Mouse (Mus musculus) kidney, adult 2 months (tissue): ENCODE measurements around the gene Cep170b. TPM values are rescaled to one million over a fixed set of nuclear protein-coding genes. Genes with fewer than 3 reads are reported as not detected.

Experiments used
- DNase-seq: peaks from one replicate; pipeline ENCODE4 v3.0.0; 2021
- H3K27ac ChIP-seq: fragments of 200-500 bp; 2 replicates; pipeline ENCODE4 v1.5.1; 2012; ENCODE audit warnings: low read depth, low read length, control low read depth, inconsistent platforms; ENCODE audit not compliant: insufficient read depth
- H3K27me3 ChIP-seq: fragments of 200-500 bp; replicated peaks from 2 replicates; pipeline ENCODE4 v1.6.1; 2012; ENCODE audit warnings: mild to moderate bottlenecking, moderate library complexity, low read length, inconsistent platforms; ENCODE audit not compliant: control insufficient read depth, insufficient read depth
- H3K36me3 ChIP-seq: fragments of 200-500 bp; 2 replicates; pipeline ENCODE4 v1.6.1; 2012; ENCODE audit warnings: mild to moderate bottlenecking, moderate library complexity, low read length, inconsistent platforms; ENCODE audit not compliant: control insufficient read depth, insufficient read depth
- H3K4me1 ChIP-seq: fragments of 200-500 bp; 2 replicates; pipeline ENCODE4 v1.6.1; 2011; ENCODE audit warnings: low read length; ENCODE audit not compliant: control insufficient read depth, insufficient read depth
- H3K4me3 ChIP-seq: fragments of 200-500 bp; 2 replicates; pipeline ENCODE4 v1.5.1; 2011; ENCODE audit warnings: mild to moderate bottlenecking, low read depth, low read length, control low read depth; ENCODE audit not compliant: insufficient read depth
- CTCF ChIP-seq: fragments of 200-500 bp; conservative IDR thresholded peaks from 2 replicates; pipeline ENCODE4 v1.5.1; 2011; ENCODE audit warnings: low read depth, mild to moderate bottlenecking, control low read depth, low read length, moderate library complexity, mixed read lengths; ENCODE audit not compliant: insufficient read depth, insufficient read length
- POLR2A ChIP-seq: fragments of 200-500 bp; IDR thresholded peaks from one replicate; pipeline ENCODE4 v1.6.1; 2011; ENCODE audit warnings: low read depth, low read length, control low read depth
- WGBS: fragments of 180-500 bp; shearing (Covaris S2); methylation state at CpG from one replicate; pipeline ENCODE4 v1.1.7; 2018; 5-methylcytosine and 5-hydroxymethylcytosine counted together
- polyA plus RNA-seq: library from polyadenylated mRNA; depleted of rRNA; stranded (reverse); fragments of >200 nt; gene quantifications from 2 replicates; pipeline ENCODE4 v1.2.3, GENCODE M21; 2012

Gene Cep170b
- polyA plus RNA-seq, 1 experiment = 63.4 TPM

GRCm38 (mm10) chr12:112693185-112694126, 26.8 kb upstream of the Cep170b start:
- no peaks in the 10 kb centered on the region for H3K27me3 ChIP-seq
- peak overlapping the region; percentile 73 for H3K4me3 ChIP-seq
- TF ChIP-seq CTCF (no peak), POLR2A (peak; percentile 96)
- H3K36me3 ChIP-seq = no peaks in the 10 kb centered on the region
- WGBS = 2% methylated on average over 54 of the region's 54 CpGs
- no peaks in the 10 kb centered on the region for H3K4me1 ChIP-seq
- DNase-seq = peak; percentile 96
- peak overlapping the region; percentile 62 for H3K27ac ChIP-seq

- Histone ChIP-seq H3K4me1 (no peaks in the 10 kb centered on the region), H3K4me3 (no peak overlapping the region), H3K27me3 (no peaks in the 10 kb centered on the region), H3K36me3 (no peaks in the 10 kb centered on the region), H3K27ac (no peak overlapping the region)
- DNase-seq = no peak
- 74% methylated on average over 10 of the region's 10 CpGs for WGBS
- TF ChIP-seq POLR2A = no peak
- no peak for TF ChIP-seq CTCF
These were observed 26.2 kb upstream of the Cep170b start for GRCm38 (mm10) chr12:112694127-112694475.

- H3K36me3 ChIP-seq = no peaks in the 10 kb centered on the region
- no peak for TF ChIP-seq POLR2A
- TF ChIP-seq CTCF = no peak
- no peaks in the 10 kb centered on the region for H3K27me3 ChIP-seq
- no peak overlapping the region for H3K4me3 ChIP-seq
- H3K4me1 ChIP-seq = no peaks in the 10 kb centered on the region; the same call in 1 of the 2 replicates
- 76% methylated on average over 3 of the region's 3 CpGs for WGBS
- no peak overlapping the region for H3K27ac ChIP-seq
- no peak for DNase-seq
These were observed 23.3 kb upstream of the Cep170b start for GRCm38 (mm10) chr12:112696806-112697425.

- no peak for TF ChIP-seq CTCF
- no peak for TF ChIP-seq POLR2A
- 4% methylated on average over 15 of the region's 15 CpGs for WGBS
- Histone ChIP-seq H3K27ac (no peak overlapping the region), H3K4me1 (no peaks in the 10 kb centered on the region; the same call in 1 of the 2 replicates), H3K36me3 (no peaks in the 10 kb centered on the region), H3K4me3 (no peak overlapping the region), H3K27me3 (no peaks in the 10 kb centered on the region)
- DNase-seq = no peak
These were observed 19.7 kb upstream of the Cep170b start for GRCm38 (mm10) chr12:112700522-112700921.

DNA sequence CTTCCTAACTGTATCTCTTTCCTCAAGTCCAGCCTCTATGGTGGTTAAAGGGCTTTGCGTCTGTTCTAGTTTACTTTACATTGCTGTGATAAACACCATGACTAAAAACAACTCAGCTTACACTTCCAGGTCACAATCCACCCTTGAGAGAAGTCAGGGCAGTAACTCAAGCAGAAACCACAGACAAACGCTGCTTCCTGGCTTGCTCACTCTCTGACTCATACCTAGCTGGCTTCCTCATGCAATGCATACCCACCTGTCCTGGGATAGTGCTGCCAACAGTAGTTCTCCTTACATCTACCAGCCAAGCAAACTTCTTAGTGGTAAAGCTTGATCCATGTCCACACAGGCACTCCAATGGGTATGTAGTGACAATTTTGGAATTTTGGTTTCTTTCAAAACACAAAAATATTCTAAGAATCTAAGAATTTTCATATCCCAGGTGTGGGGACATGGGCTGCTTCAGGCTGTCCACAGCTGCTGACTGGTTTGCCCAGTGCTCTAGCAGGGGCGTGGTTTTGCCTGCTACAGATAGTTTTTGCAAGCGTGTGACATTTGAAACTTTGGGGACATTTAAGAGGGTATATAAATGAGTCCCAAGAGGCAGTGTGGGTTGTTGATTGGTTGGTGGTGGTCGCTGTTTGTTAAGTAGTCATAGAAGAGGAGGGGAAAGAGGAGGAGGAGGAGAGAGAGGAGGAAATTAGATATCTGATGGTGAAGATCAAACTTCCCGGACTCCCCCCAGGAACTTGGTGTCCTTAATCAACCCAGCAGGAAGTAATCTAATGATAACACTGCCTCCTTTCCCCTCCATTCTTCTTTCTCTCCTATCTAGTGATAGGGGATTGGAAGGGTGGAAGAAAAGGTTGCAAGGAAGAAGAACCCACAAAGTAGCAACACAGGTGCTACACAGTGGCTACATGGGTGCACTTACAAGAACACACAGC, 17.6 kb upstream of the Cep170b start:
- no peaks in the 10 kb centered on the region for H3K27me3 ChIP-seq
- no peaks in the 10 kb centered on the region for H3K36me3 ChIP-seq
- H3K27ac ChIP-seq = no peak overlapping the region
- DNase-seq = no peak
- 29% methylated on average over 6 of the region's 6 CpGs for WGBS
- H3K4me1 ChIP-seq = no peaks in the 10 kb centered on the region; the same call in 1 of the 2 replicates
- no peak for TF ChIP-seq POLR2A
- no peak for TF ChIP-seq CTCF
- no peak overlapping the region for H3K4me3 ChIP-seq

- Histone ChIP-seq H3K4me3 (no peak overlapping the region), H3K4me1 (no peaks in the 10 kb centered on the region), H3K27ac (no peak overlapping the region), H3K27me3 (no peaks in the 10 kb centered on the region), H3K36me3 (no peaks in the 10 kb centered on the region)
- peak; percentile 98 for TF ChIP-seq CTCF
- TF ChIP-seq POLR2A = no peak
- 11% methylated on average over 32 of the region's 32 CpGs for WGBS
- DNase-seq = peak; percentile 88
These were observed 13.3 kb upstream of the Cep170b start for GRCm38 (mm10) chr12:112706704-112707572.
